Mouse (Mus musculus) kidney, adult 8-10 months (tissue): Measurements from ENCODE around the gene Usp6nl.

Source experiments
- DNase-seq, 2 experiments: peaks; one replicate each; pipeline ENCODE4 v3.0.0; 2022

The Usp6nl gene

GRCm38 (mm10) chr2:6334011-6334410 lies 11.5 kb downstream of the Usp6nl start:
- peak in 1 of 2 experiments; percentile 46 for DNase-seq

GRCm38 (mm10) chr2:6335032-6335735 lies 12.7 kb downstream of the Usp6nl start:
- no peak for DNase-seq

GRCm38 (mm10) chr2:6336013-6336412 lies 13.5 kb downstream of the Usp6nl start:
- no peak for DNase-seq

- DNase-seq, result no peak
These were observed 14.2 kb downstream of the Usp6nl start for GRCm38 (mm10) chr2:6336649-6337048.

- DNase-seq, result no peak
These were observed 15.0 kb downstream of the Usp6nl start for GRCm38 (mm10) chr2:6337436-6337835.

GRCm38 (mm10) chr2:6338031-6338629 lies 15.7 kb downstream of the Usp6nl start:
- DNase-seq, result no peak

- DNase-seq, result no peak
These were observed 18.0 kb downstream of the Usp6nl start for GRCm38 (mm10) chr2:6340439-6340838.

- no peak for DNase-seq
These were observed 19.0 kb downstream of the Usp6nl start for GRCm38 (mm10) chr2:6341496-6341895.

GRCm38 (mm10) chr2:6349256-6350092 lies 27.0 kb downstream of the Usp6nl start:
- no peak for DNase-seq

GRCm38 (mm10) chr2:6350164-6350563 lies 27.7 kb downstream of the Usp6nl start:
- DNase-seq, result no peak

GRCm38 (mm10) chr2:6350931-6351695 lies 28.6 kb downstream of the Usp6nl start:
- no peak for DNase-seq

- peak in 1 of 2 experiments; percentile 19 for DNase-seq
These were observed 30.1 kb downstream of the Usp6nl start for GRCm38 (mm10) chr2:6352541-6352971.

GRCm38 (mm10) chr2:6353060-6353459 lies 30.6 kb downstream of the Usp6nl start:
- DNase-seq, result no peak

- DNase-seq, result no peak
These were observed 34.8 kb downstream of the Usp6nl start for GRCm38 (mm10) chr2:6357306-6357705.

- DNase-seq, result no peak
These were observed 37.2 kb downstream of the Usp6nl start for GRCm38 (mm10) chr2:6359645-6360044.

- DNase-seq, result no peak
These were observed 40.7 kb downstream of the Usp6nl start for GRCm38 (mm10) chr2:6363126-6363525.

- no peak for DNase-seq
These were observed 41.5 kb downstream of the Usp6nl start for GRCm38 (mm10) chr2:6363922-6364321.

- DNase-seq, result no peak
These were observed 44.1 kb downstream of the Usp6nl start for GRCm38 (mm10) chr2:6366521-6366928.

- no peak for DNase-seq
These were observed 44.5 kb downstream of the Usp6nl start for GRCm38 (mm10) chr2:6366973-6367372.

GRCm38 (mm10) chr2:6367497-6367896 lies 45.0 kb downstream of the Usp6nl start:
- DNase-seq, result no peak

GRCm38 (mm10) chr2:6374216-6374615 lies 51.7 kb downstream of the Usp6nl start:
- DNase-seq, result no peak

- no peak for DNase-seq
These were observed 53.6 kb downstream of the Usp6nl start for GRCm38 (mm10) chr2:6376071-6376470.

GRCm38 (mm10) chr2:6376941-6377340 lies 54.5 kb downstream of the Usp6nl start:
- no peak for DNase-seq
